Mouse (Mus musculus) megakaryocyte, adult 5-6 weeks (primary cell): ENCODE results near the gene Bicdl2. TPM values are rescaled to one million over a fixed set of nuclear protein-coding genes. Genes with fewer than 3 reads are reported as not detected.

Experiments used
- ATAC-seq: 2 replicates; pipeline ENCODE4 v1.8.0; 2016; ENCODE audit warnings: mild to moderate bottlenecking, inconsistent platforms; ENCODE audit not compliant: poor library complexity, severe bottlenecking
- total RNA-seq, 2 experiments: library from RNA; stranded (forward) in 1 of 2; stranded (reverse) in 1 of 2; fragments of 153-499, 151-499 nt in 1 of 2; fragments of 221-1000, 200-1000 nt in 1 of 2; gene quantifications; 2 replicates each; pipeline versions ENCODE4 v1.2.3 to v1.2.4; 2015 to 2017

Gene Bicdl2
- total RNA-seq, 2 experiments from 2014 or later = not detected

- peak; percentile 84 for ATAC-seq
Observed at GRCm38 (mm10) chr17:23673424-23674073, 13.2 kb downstream of the Bicdl2 start, which contains the start of the genes Hcfc1r1 and Thoc6. Gene Hcfc1r1, plus strand, starts transcription at chr17:23673596. Gene Thoc6, minus strand, starts transcription at chr17:23673882.

- ATAC-seq = no peak
Observed at GRCm38 (mm10) chr17:23674271-23674952, 14.1 kb downstream of the Bicdl2 start.

- ATAC-seq = no peak
Observed at GRCm38 (mm10) chr17:23675127-23675526, 14.8 kb downstream of the Bicdl2 start.

DNA sequence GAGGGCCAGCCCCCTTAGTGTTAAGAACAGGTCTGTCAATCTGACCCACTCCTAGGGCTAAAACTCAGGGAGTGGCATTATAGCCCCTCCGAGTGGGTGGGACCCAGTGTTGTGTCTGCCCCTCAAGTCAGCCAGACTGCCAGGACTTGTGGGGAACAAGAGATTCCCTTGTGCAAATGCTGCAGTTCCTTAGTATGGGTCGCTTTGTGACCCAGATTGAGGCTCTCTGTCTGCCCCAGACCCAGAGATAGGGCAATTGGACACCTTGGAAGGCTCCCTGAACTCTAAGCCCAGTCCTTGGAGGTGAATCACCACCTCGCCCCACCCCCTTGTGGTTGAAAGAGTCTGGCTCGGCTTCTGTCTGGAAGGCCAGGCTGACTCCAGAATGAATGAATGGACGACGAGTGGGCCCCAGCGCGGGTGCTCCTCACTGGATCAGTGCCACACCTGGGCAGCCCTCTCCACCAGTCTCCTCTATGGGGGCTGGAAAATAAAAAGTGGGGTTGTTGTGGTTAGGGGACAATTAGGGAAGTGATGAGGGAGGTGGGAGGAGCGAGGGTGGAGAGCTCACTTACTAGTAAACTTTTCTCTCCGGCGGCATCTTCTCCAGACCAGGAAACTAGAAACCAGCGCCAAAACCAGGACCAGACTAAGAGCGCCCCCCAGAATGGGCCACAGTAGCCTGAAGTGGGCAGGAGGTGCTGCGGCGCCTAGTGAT lies 15.4 kb downstream of the Bicdl2 start:
- ATAC-seq = peak; percentile 29

- ATAC-seq = no peak
Observed at GRCm38 (mm10) chr17:23676473-23677031, 16.2 kb downstream of the Bicdl2 start.

GRCm38 (mm10) chr17:23677236-23677679 lies 17.0 kb downstream of the Bicdl2 start, which contains the start of gene Tnfrsf12a:
Gene Tnfrsf12a, minus strand, starts transcription at chr17:23677468.
- ATAC-seq = peak; percentile 56

GRCm38 (mm10) chr17:23679127-23679835 lies 19.0 kb downstream of the Bicdl2 start, which contains the start of gene Cldn6:
Gene Cldn6, plus strand, starts transcription at chr17:23679249.
- ATAC-seq = no peak

DNA sequence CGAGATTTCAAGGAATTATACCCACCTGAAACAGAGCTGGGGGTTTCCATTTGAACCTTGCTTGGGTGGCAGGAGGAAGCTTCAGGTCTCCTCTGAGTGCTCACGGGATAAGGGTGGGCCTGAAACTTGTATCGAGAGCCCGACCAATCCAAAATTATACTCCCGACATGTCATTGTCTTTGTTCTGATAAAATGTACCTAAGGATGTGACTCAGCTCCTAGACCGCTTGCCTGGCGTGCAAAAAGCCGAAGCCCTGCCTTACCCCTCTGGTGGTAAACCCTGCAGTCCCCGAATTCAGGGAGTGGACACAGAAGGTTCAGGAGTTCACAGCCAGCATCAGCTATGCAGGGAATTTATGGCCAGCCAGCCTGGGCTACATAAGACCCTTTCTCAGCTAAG lies 20.0 kb downstream of the Bicdl2 start:
- ATAC-seq = no peak

GRCm38 (mm10) chr17:23681086-23681485 lies 20.8 kb downstream of the Bicdl2 start:
- no peak for ATAC-seq

- no peak for ATAC-seq
Observed at GRCm38 (mm10) chr17:23682092-23682491, 21.8 kb downstream of the Bicdl2 start.

DNA sequence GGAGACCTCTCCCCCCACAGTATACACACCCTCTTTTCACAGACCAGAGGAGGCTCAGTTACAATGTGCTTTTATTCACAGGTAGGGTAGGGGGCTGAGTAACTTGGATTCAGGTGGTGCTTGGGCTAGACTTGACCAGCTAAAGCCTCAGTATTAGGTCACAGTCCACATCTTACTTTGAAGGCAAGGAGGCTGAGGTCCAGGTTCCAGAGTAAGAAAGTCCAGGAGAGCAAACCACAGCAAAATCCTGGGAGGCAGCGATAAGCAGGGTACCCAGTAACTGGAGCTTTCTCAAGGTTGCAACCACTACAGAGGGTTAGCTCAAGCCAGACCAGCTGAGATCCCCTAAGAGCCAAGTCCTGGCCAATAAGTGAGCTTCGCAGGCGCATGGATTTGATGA lies 22.2 kb downstream of the Bicdl2 start:
- ATAC-seq = no peak

GRCm38 (mm10) chr17:23683226-23683625 lies 22.9 kb downstream of the Bicdl2 start:
- ATAC-seq = no peak

- no peak for ATAC-seq
Observed at GRCm38 (mm10) chr17:23683856-23684672, 23.8 kb downstream of the Bicdl2 start, which contains the start of gene Cldn9. Gene Cldn9, minus strand, starts transcription at chr17:23684026.

- no peak for ATAC-seq
Observed at GRCm38 (mm10) chr17:23694491-23694890, 34.2 kb downstream of the Bicdl2 start.

DNA sequence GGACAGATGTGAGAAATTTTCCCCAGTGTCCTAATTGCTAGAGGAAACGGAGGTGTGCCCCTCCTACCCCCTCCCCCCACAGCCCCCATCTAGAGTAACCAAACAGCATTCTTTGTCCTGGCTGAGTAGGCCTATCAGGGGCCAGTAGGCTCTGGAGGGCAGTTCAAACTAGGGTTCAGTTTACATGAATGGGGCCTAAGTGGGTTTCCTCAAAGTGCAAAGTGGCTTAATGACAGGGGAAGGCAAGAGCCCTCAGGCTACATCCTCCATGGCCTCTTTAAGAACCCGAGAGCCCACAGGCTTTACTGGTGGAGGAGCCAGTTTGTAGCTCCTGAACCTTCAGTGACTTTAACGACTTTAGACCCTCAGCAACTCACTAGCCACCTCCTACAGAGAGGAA lies 35.5 kb downstream of the Bicdl2 start:
- ATAC-seq = no peak

- no peak; the same call in 1 of the 2 replicates for ATAC-seq
Observed at GRCm38 (mm10) chr17:23699131-23700077, 39.1 kb downstream of the Bicdl2 start.

- ATAC-seq = peak; percentile 98
Observed at GRCm38 (mm10) chr17:23700079-23700478, 39.8 kb downstream of the Bicdl2 start.

DNA sequence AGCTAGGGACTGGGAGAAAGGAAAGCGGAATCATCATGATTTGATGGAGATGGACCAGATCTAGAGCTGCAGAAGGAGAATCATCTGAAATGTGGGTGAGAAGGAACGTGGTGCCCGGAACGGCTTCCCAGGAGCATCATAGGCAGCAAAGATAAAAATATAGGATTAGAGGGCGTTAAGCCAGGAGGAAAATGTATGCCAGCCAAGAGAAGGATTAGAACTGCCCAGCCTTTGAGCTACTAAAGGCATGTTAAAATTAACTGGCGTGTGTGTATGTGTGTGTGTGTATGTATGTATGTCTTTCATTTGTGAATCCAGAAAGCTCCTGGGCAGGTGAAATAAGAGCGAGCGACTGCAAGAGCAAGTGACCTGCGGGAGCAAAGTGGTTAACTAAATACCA lies 43.0 kb downstream of the Bicdl2 start:
- no peak for ATAC-seq
